Mouse (Mus musculus): ENCODE data around the gene Ifi47. TPM values are rescaled to one million over a fixed set of nuclear protein-coding genes. Genes with fewer than 3 reads are reported as not detected.

Ifi47 gene
- total RNA-seq, 2 experiments from 2014 or later, result 0.34 to 0.78 TPM

GRCm38 (mm10) chr11:49114158-49114557 is 37.8 kb downstream of the Ifi47 start:
- intact Hi-C loops (cut with DNase I), result no loop called here
- DNase-seq (ENCODE audit: low spot score in 2 of 2), result no peak

- intact Hi-C loops (cut with DNase I), result no loop called here
- DNase-seq (ENCODE audit: low spot score in 2 of 2), result no peak
These were observed 38.4 kb downstream of the Ifi47 start, which contains the start of gene Olfr1396 for GRCm38 (mm10) chr11:49114774-49115173. Gene Olfr1396 (minus strand): TSS chr11:49114874.

- DNase-seq (ENCODE audit: low spot score in 2 of 2), result no peak
- intact Hi-C loops (cut with DNase I), result no loop called here
These were observed 43.2 kb downstream of the Ifi47 start for GRCm38 (mm10) chr11:49119635-49120034.

- intact Hi-C loops (cut with DNase I), result no loop called here
- peak in 1 of 2 experiments; percentile 28 for DNase-seq (ENCODE audit: low spot score in 2 of 2)
These were observed 47.8 kb downstream of the Ifi47 start for GRCm38 (mm10) chr11:49124169-49124568.

- intact Hi-C loops (cut with DNase I), result no loop called here
These were observed 65.6 kb downstream of the Ifi47 start, which contains the start of gene Olfr1395 for GRCm38 (mm10) chr11:49141974-49142373. Gene Olfr1395 (plus strand): TSS chr11:49142274.

More at GRCm38 (mm10) chr11:49141974-49142373, 65.6 kb downstream of the Ifi47 start, which contains the start of gene Olfr1395:
- DNase-seq (ENCODE audit: low spot score in 2 of 2), result no peak

Other genes with a start within 250 kb of the Ifi47 start
- gene Gm12184, start 249.9 kb upstream of the Ifi47 start, total RNA-seq (2021), result 1 to 10 TPM in 1 of 2 experiments, under 1 TPM in 1; 0.99 to 1.5 TPM
- 1 to 10 TPM; 4.6 to 5.0 TPM for gene Irgm1, start 204.9 kb upstream of the Ifi47 start, total RNA-seq (2021)
- under 1 TPM; 0.34 to 0.39 TPM for gene Gm5431, start 174.4 kb upstream of the Ifi47 start, total RNA-seq (2021)
- gene Psme2b, start 130.4 kb upstream of the Ifi47 start, total RNA-seq (2021), result under 1 TPM; 0.48 to 0.69 TPM
- gene Olfr56, start 97.7 kb upstream of the Ifi47 start, total RNA-seq (2021), result not detected
- under 1 TPM; 0.73 to 0.82 TPM for gene 9930111J21Rik1, start 97.2 kb upstream of the Ifi47 start, total RNA-seq (2021)
- under 1 TPM; 0.09 to 0.11 TPM for gene Gm12185, start 84.4 kb upstream of the Ifi47 start, total RNA-seq (2021)
- under 1 TPM in 1 of 2 experiments, not detected in 1; 0.50 TPM for gene Tgtp1, start 82.4 kb upstream of the Ifi47 start, total RNA-seq (2021)
- 1 to 10 TPM in 1 of 2 experiments, under 1 TPM in 1; 0.89 to 1.4 TPM for gene 9930111J21Rik2, start 25.3 kb upstream of the Ifi47 start, total RNA-seq (2021)
- under 1 TPM in 1 of 2 experiments, not detected in 1; 0.21 TPM for gene Tgtp2, start 12.4 kb upstream of the Ifi47 start, total RNA-seq (2021)
- gene Olfr1396, start 38.3 kb downstream of the Ifi47 start, total RNA-seq (2021), result not detected
- gene Olfr1395, start 65.7 kb downstream of the Ifi47 start, total RNA-seq (2021), result not detected
- not detected for gene Olfr1394, start 77.8 kb downstream of the Ifi47 start, total RNA-seq (2021)
- gene Btnl9, start 110.6 kb downstream of the Ifi47 start, total RNA-seq (2021), result under 1 TPM in 1 of 2 experiments, not detected in 1; 0.07 TPM
- 10 to 100 TPM; 51.8 to 58.5 TPM for gene Zfp62, start 126.7 kb downstream of the Ifi47 start, total RNA-seq (2021)
- gene Mgat1, start 167.6 kb downstream of the Ifi47 start, total RNA-seq (2021), result 10 to 100 TPM; 69.0 to 79.2 TPM
- gene Olfr1393, start 201.7 kb downstream of the Ifi47 start, total RNA-seq (2021), result under 1 TPM; 0.23 to 0.34 TPM
- gene Olfr1392, start 208.7 kb downstream of the Ifi47 start, total RNA-seq (2021), result under 1 TPM in 1 of 2 experiments, not detected in 1; 0.14 TPM
- not detected for gene Olfr10, start 228.2 kb downstream of the Ifi47 start, total RNA-seq (2021)
- not detected for gene Olfr1391, start 246.2 kb downstream of the Ifi47 start, total RNA-seq (2021)

Measured in left cerebral cortex, postnatal 25 days (tissue).